Mouse (Mus musculus) granulocyte monocyte progenitor cell, adult 5-6 weeks (primary cell): ENCODE measurements at regions not wholly inside any gene's neighbourhood (a gene's known extent, or its start where the extent isn't known, plus 50 kb on each side); places are given as distances from the start of the nearest gene placed in this dataset.

Experiments
- ATAC-seq: replicated peaks from 2 replicates; pipeline ENCODE4 v1.8.0; 2016; ENCODE audit warnings: mild to moderate bottlenecking, moderate TSS enrichment, inconsistent platforms; ENCODE audit not compliant: poor library complexity, severe bottlenecking

- peak; percentile 100 for ATAC-seq
Observed at GRCm38 (mm10) chrX:117770252-117770651, 656.8 kb upstream of the Tgif2lx2 start.
